Mouse (Mus musculus): ENCODE data around the gene Epha4.
A peak's percentile ranks its signal among the peaks of the same experiment; 100 is the strongest.

The Epha4 gene

GRCm38 (mm10) chr1:77514963-77515650, at the start of gene Epha4:
Gene Epha4, minus strand, starts transcription at chr1:77515088.
- peak; percentile 25 for DNase-seq (ENCODE audit: low read depth)

DNA sequence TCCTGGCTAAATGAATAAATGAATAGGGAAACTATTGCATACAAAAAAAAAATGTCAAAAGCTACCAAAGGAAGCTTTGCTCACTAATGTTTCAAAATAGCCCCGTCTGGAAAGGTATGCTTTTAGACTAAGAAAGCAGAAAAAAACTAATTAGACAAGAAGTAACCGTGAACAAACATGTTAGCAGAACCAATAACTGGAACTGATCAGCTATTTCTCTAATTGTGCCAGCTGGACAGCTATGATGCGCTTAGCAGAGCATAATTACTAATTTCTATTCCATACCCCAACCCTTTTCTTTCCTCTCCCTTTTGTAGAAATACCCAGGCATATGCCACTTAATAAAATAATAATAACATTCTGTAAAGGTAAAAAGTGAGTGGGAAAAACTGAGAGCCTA, 41.3 kb upstream of the Epha4 start:
- DNase-seq (ENCODE audit: low read depth): no peak

- DNase-seq (ENCODE audit: low read depth): no peak
Measured at GRCm38 (mm10) chr1:77551927-77552326, 37.0 kb upstream of the Epha4 start.

DNA sequence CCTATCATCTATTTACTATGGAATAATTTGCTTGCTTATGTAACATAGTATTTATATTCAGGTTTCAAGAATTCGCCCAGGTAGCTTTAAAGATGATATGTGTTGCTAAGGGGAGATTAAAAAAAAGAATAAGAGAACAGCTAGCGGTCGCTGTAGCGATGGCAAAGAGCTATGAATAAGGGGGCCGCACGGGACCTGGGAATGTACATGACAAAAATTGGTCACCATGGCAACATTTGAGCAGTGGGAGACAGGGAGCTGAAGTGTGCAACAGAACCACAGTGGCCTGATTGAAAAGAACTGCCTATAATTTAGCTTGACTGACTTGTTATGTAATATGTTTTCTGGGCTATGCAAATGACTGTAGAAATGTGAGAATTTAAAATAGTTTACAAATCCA, 30.8 kb upstream of the Epha4 start:
- DNase-seq (ENCODE audit: low read depth): no peak

- DNase-seq (ENCODE audit: low read depth): no peak
Measured at GRCm38 (mm10) chr1:77545035-77545434, 30.1 kb upstream of the Epha4 start.

- no peak for DNase-seq (ENCODE audit: low read depth)
Measured at GRCm38 (mm10) chr1:77544279-77544678, 29.4 kb upstream of the Epha4 start.

GRCm38 (mm10) chr1:77539945-77540344, 25.1 kb upstream of the Epha4 start:
- DNase-seq (ENCODE audit: low read depth): no peak

DNA sequence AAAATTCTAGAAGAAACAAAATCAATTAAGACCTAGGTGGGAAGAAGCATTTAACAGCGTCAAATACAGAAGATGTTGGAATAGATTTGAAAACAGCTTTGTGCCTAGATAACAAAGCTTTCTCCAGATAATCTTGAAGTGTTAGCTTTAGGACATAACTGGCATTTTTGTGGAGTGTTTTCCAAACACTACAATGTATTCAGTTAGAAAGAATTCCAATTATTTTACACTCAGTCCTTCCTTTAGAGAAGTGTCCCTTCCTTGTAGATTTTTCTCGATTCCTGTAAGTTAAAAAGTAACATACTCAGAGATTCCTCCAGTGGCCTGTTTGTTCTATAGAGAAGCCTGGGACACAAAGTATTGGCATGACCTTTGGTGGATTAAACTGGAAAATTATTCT, 23.7 kb upstream of the Epha4 start:
- no peak for DNase-seq (ENCODE audit: low read depth)

- DNase-seq (ENCODE audit: low read depth): no peak
Measured at GRCm38 (mm10) chr1:77535905-77536304, 21.0 kb upstream of the Epha4 start.

DNA sequence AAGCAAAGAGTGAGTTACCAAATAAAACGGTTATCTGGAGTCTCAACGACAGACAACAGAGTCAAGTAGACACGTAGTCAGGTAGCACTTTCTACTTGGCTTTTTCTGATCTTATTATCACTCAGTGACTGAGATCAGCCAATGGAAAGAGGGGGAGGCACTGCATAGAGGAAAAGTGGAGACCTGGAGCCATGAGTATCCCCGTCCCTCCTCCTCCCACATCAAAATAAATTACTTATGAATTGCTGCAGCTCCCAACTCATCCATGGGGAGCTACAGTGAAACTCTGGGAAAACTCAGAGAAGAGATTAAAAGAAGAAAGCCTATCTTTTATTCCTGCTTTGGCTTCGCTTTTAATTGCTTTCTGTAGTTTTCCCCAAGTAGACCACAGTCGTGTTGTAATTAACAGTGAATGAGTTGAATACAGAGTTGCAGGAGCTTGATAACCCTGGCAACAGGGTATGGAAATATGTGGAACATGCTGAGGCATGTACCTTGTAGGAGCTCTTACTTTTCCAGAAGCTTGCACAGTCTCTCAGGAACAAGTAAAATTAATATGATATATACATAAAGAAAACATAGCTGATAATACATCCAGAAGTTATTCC, 17.8 kb upstream of the Epha4 start:
- no peak for DNase-seq (ENCODE audit: low read depth)

- DNase-seq (ENCODE audit: low read depth): no peak
Measured at GRCm38 (mm10) chr1:77531934-77532575, 17.2 kb upstream of the Epha4 start.

DNA sequence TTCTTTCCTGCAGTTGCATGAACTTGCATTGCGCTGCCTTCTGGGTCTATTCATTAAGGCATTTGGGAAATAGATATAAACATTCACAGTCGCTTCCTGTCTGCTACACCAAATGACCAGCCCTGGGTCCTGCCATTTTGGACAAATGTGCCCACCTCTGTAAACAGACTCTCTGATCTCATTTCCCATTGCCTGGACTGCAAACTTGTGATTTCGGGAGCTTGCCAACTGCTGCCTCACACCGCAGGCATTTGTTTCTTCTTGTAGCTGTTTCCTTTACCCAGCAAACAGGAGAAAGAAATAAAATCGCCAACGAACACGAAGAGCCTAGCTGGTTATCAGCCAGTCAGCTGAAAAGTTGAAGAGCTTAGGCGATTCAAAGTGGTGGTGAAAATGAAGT, 10.2 kb upstream of the Epha4 start:
- DNase-seq (ENCODE audit: low read depth): no peak

GRCm38 (mm10) chr1:77523354-77523753, 8.5 kb upstream of the Epha4 start:
- no peak for DNase-seq (ENCODE audit: low read depth)

GRCm38 (mm10) chr1:77521640-77522539, 7.0 kb upstream of the Epha4 start:
- DNase-seq (ENCODE audit: low read depth): no peak

- no peak for DNase-seq (ENCODE audit: low read depth)
Measured at GRCm38 (mm10) chr1:77518715-77519114, 3.8 kb upstream of the Epha4 start.

- peak; percentile 44 for DNase-seq (ENCODE audit: low read depth)
Measured at GRCm38 (mm10) chr1:77516203-77516991, 1.5 kb upstream of the Epha4 start.

DNA sequence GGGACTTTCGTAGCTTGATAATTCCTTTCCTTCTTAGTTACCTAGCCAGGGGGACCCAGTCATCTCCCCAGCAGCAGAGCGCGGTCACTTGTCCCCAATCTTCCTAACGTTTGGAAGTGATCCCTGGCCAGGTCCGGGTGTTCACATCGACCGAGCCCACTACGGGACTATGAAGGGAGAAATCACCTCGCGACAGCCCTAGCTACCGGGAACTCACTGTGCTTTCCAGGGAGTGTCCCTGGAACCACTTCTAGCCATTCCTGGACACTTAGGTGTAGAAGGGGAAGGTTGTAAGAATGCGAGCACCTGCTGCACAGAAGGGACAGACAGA, 728 bp upstream of the Epha4 start:
- no peak for DNase-seq (ENCODE audit: low read depth)

DNA sequence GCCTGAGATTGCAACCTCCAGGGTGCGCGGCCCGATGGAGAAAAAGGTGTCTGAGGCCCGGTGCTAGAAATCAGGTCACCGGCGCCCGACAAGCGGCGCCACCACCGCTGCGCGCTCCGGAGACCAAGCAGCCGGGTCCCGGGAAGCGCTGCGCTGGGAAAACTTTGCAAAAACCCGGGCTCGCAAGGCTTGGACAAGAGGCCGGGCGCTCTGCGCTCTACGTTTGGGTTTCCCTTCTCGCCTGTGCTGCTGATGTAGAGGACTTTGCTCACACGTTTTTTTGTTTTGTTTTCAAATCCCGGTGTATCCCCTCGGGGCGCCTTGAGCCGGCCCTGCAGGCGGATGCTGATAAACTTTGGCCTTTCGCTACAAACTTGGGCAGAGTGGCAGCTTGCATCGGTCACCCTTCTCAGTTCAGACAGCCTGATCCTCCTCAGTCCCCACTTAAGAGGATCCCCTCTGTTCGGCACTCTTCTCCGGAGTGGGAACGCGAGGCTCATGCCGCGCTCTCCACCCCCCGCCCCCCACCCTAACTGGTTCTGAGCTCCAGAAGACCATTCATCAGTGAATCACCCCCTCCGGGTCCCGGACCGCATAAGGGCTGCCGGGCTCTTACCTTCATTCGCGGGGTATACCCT, 444 bp downstream of the Epha4 start:
- DNase-seq (ENCODE audit: low read depth): no peak

DNA sequence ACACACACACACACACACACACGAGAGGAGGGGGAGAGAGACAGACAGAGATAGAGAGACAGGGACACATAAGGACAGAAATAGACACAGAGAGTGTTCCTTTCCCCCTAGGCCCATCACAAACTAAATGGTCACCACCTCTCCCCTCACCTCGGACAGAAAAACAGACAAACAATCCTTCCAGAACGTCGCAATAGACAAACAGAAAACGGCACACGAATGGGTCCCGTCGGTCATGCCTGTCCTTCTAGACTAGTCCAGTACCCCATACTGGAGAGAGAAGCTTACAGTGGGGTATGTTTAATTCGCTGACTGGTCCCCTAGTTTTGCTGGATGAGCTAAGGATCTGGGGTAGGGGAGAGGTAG, 946 bp downstream of the Epha4 start:
- DNase-seq (ENCODE audit: low read depth): no peak

GRCm38 (mm10) chr1:77513411-77513941, 1.4 kb downstream of the Epha4 start:
- no peak for DNase-seq (ENCODE audit: low read depth)

Data from c-Kit-positive CD71-positive TER-119-negative erythroid progenitor cells, embryonic 14.5 days (primary cell).